Mouse (Mus musculus) limb, embryonic 10.5 days (tissue): ENCODE results near the gene Aprt. TPM values are rescaled to one million over a fixed set of nuclear protein-coding genes. Genes with fewer than 3 reads are reported as not detected.

ENCODE experiments used
- DNase-seq: peaks from one replicate; pipeline ENCODE4 v3.0.0-alpha.2; 2017; ENCODE audit warnings: low spot score
- H3K27ac ChIP-seq: fragments of 300-500 bp; sonication (generic); 2 replicates; pipeline ENCODE4 v1.5.1; 2016; ENCODE audit warnings: mild to moderate bottlenecking
- H3K27me3 ChIP-seq: fragments of 300-500 bp; sonication (generic); 2 replicates; pipeline ENCODE4 v1.6.1; 2016; ENCODE audit warnings: low read depth, mild to moderate bottlenecking; ENCODE audit not compliant: poor library complexity, severe bottlenecking
- H3K36me3 ChIP-seq: fragments of 300-500 bp; sonication (generic); 2 replicates; pipeline ENCODE4 v1.6.1; 2016; ENCODE audit warnings: mild to moderate bottlenecking, moderate library complexity
- H3K4me1 ChIP-seq: fragments of 300-500 bp; sonication (generic); 2 replicates; pipeline ENCODE4 v1.6.1; 2016
- H3K4me3 ChIP-seq: fragments of 300-500 bp; sonication (generic); 2 replicates; pipeline ENCODE4 v1.5.1; 2016; ENCODE audit warnings: mild to moderate bottlenecking, moderate library complexity
- H3K9me3 ChIP-seq: fragments of 300-500 bp; sonication (generic); replicated peaks from 2 replicates; pipeline ENCODE4 v1.6.1; 2016; ENCODE audit warnings: mild to moderate bottlenecking
- WGBS: fragments of 180-500 bp; shearing (Covaris S2); methylation state at CpG from one replicate; pipeline ENCODE4 v1.1.7; 2016; 5-methylcytosine and 5-hydroxymethylcytosine counted together
- polyA plus RNA-seq: library from polyadenylated mRNA; unstranded; fragments of >200 nt; fragmentation: Nextera tagmentation; extraction: Ambion mirVana; gene quantifications from 2 replicates; pipeline ENCODE4 v1.2.1, GENCODE M21; 2016

Gene Aprt
- polyA plus RNA-seq, 1 experiment from 2014 or later, result 285 TPM

DNA sequence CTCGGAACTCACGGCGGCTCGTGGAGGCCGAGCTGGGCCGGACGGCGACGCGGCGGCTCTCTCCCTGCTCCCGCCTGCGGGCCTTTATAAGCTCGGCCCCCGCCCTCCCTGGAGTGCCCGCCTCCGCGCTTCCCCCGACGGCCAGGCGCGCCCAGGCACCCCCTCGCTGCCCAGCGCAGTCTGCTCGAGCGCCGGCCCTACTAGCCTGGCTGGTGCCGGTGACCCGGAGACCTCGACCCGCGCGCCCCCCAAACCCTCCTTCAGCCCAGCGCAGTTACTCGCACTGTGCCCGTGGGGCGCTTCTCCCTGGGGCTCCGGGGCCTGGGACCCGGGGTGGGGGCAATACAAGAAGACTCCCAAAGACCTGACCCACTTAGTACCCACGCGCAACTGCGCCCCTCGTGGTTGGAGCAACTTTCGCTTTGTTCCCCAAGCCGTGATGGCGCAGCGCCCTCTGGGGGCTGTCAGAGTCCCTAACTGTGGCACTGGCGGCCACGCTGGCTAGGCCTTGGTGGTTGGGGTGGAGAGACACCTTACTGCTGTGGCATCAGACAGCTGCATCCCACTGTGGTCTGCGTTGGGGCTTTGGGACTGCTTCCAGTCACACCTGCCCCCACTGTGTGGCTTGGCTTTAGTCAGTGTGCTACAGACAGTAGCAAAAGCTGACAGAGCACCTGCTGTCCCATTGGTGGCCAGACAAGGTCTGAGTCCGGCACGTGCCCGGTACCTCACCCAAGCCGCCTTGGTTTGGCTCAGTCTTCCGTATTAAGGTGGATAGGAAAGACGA lies 25.3 kb downstream of the Aprt start, which contains the start of gene Piezo1:
Gene Piezo1, minus strand, starts transcription at position 65 of the 787 bp plus-strand sequence.
- peak within 1 kb of the TSS; percentile 96 for H3K27ac ChIP-seq
- 11% methylated on average over 56 of the region's 56 CpGs for WGBS
- peak within 1 kb of the TSS; percentile 79 for H3K4me3 ChIP-seq
- peaks cover 58% of the 10 kb centered on the region for H3K4me1 ChIP-seq
- peak; percentile 92 for DNase-seq
- H3K9me3 ChIP-seq, result no peaks in the 10 kb centered on the region
- peaks cover 6% of the 10 kb centered on the region; the same call in 1 of the 2 replicates for H3K36me3 ChIP-seq
- no peaks in the 10 kb centered on the region for H3K27me3 ChIP-seq

DNA sequence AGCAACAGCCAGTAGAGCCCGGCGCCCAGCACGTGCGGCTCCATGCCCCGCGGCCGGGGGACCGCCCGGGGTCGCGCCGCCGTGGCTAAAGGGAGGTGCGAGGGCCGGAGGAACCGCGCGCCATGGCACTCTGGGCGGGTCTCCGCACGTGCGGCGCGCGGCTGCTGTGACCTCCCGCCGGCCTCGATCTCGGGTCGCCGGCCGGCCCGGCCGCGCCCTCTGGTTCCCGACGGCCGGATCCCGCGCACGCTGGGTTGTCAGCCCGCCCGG lies 25.8 kb downstream of the Aprt start:
- Histone ChIP-seq H3K4me1 (peaks cover 59% of the 10 kb centered on the region), H3K4me3 (peak overlapping the region; percentile 79), H3K9me3 (no peaks in the 10 kb centered on the region), H3K27ac (peak overlapping the region; percentile 96), H3K27me3 (no peaks in the 10 kb centered on the region), H3K36me3 (peaks cover 10% of the 10 kb centered on the region; the same call in 1 of the 2 replicates)
- DNase-seq, result no peak
- under 1% methylated on average over 42 of the region's 43 CpGs for WGBS

DNA sequence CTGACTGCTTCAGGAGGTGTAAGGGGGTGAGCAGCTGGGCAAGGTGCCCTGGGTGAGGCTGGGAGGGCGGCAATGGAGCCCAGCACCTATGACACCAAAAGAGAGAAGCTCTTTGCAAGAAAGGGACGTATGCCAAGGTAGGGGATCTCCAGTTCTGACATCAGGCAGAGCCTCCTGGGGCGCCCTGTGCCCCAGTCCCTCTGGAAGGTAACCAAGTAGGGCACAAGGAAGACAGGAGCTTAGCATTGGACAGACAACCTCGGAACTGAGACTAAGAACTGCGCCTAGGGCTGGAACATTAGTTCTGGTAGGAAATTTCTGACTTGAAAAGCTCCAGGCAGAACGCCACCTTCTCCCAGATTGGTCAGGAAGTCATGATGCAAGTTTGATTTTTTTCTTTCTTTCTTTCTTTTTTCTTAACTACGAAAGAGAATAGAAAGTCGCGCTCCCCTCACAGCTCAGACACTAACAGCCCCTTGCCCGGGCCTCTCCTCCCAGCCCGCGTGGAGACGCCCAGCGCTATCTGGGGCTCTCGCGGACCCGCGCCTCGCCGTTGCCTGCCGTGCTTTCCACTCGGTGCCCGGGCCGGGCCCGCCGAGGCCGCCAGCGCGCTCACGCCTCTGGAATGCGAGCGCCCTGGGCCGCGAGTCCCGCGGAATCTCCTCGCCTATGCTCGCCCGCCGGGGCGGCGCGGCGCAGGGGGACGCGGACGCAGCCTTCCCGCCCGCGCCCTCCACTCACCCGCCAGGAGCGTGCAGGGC lies 26.3 kb downstream of the Aprt start:
- 3% methylated on average over 52 of the region's 52 CpGs for WGBS
- peaks cover 60% of the 10 kb centered on the region for H3K4me1 ChIP-seq
- no peaks in the 10 kb centered on the region for H3K9me3 ChIP-seq
- peaks cover 10% of the 10 kb centered on the region; the same call in 1 of the 2 replicates for H3K36me3 ChIP-seq
- no peaks in the 10 kb centered on the region for H3K27me3 ChIP-seq
- H3K27ac ChIP-seq, result peak overlapping the region; percentile 96
- peak; percentile 80 for DNase-seq
- peak overlapping the region; percentile 79 for H3K4me3 ChIP-seq

DNA sequence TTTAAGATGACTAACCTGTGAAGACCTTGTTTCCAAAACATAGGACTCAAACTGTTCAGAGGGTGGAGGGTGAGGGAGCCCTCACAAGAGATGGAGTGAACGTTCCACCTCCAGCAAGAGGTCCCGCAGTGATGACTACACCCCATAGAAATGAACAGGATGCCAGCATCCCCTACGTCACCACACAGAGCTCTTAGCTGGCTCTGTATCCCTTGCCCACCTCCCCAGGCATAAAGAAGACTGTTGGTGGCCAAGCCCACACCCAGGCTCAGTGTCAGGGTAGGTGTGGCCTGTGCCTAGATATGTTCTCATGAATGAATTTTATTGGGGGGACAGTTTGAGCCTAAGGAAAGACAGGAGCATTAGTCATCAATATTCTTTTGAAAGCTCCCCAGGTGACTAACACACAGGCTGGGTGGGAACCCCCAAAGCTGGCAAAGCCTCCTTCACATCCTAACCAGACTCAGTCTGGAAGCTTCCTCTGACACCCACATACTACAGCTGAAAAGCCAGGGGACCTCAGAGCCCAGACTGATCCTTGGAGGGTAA lies 27.7 kb downstream of the Aprt start:
- Histone ChIP-seq H3K9me3 (no peaks in the 10 kb centered on the region), H3K4me1 (peaks cover 60% of the 10 kb centered on the region), H3K27ac (no peak overlapping the region), H3K27me3 (no peaks in the 10 kb centered on the region), H3K36me3 (peaks cover 10% of the 10 kb centered on the region; the same call in 1 of the 2 replicates), H3K4me3 (no peak overlapping the region)
- 75% methylated on average over 3 of the region's 3 CpGs for WGBS
- no peak for DNase-seq

DNA sequence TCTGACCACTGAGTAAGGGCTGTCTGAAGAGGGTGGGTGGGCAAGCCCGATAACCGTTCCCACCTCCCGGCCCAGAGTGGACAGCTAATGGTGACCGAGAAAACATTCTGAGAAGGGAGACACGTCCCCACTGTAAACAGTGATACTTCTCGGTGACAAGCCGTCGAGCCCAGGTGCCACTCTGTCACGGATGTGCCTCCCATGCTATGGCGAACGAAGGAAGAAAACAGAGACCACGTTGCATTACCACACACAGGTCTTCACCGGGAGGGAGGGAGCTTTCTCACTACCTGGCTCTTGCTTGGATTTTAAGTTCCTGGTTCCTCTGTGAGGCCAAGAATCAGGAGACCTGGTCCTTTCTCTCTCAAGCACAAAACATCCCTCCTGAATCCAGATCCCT lies 28.4 kb downstream of the Aprt start:
- no peak for DNase-seq
- Histone ChIP-seq H3K27me3 (no peaks in the 10 kb centered on the region), H3K9me3 (no peaks in the 10 kb centered on the region), H3K27ac (peak overlapping the region; percentile 81; the same call in 1 of the 2 replicates), H3K4me1 (peaks cover 60% of the 10 kb centered on the region), H3K4me3 (peak overlapping the region; percentile 24; the same call in 1 of the 2 replicates), H3K36me3 (peaks cover 17% of the 10 kb centered on the region)
- 60% methylated on average over 13 of the region's 13 CpGs for WGBS

DNA sequence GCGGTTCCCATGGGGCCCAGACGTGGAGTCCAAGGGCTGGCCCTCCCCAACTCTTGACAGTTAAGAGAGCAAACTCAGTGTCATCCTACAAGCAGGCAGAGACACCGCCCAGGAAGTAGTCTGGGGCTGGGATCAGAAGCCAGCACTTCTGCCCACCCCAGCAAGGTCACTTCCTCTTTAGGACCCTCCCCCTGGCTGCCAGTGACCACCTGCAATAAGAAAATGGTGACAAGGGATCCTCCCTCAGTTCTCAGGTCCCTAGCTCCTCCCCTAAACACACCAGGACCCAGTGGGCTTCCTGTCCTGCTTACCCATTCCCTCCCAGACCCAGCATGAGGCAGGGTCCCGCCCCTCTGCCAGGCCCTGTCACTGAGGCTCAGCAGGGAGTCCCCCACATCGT lies 28.9 kb downstream of the Aprt start:
- Histone ChIP-seq H3K4me1 (peaks cover 60% of the 10 kb centered on the region), H3K4me3 (peak overlapping the region; percentile 24), H3K27me3 (no peaks in the 10 kb centered on the region), H3K9me3 (no peaks in the 10 kb centered on the region), H3K27ac (peak overlapping the region; percentile 81), H3K36me3 (peaks cover 20% of the 10 kb centered on the region)
- no peak for DNase-seq
- WGBS, result 24% methylated on average over 5 of the region's 5 CpGs

DNA sequence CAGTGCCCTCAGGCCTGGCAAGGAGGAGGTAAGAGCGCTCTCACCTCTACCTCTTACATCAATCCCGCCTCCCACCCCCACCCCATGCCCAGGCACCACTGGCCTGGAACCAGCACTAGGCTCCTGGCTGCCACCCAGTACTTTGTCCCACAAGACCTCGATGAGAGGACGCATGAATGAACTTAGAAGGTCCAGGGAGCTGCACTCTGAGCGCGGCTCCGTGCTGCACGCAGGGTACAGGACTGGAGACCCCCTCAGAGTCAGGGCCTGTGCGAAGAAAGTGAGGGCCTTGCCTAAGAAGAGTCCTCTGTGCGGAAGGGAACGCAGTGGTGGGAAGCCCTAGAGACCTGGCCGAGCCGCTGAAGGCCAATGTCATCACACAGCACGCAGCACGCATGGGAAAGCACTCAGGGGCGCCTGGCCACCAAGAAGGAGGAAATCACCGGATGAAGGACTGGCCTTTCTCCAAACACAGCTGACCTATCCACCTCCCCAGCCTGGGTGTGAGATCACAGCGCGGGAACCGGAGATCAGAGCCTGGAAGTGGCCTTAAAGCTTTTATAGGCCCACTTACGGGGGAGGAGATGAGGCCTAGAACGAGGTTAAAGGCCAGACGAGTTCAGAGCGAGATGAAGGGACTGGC lies 29.8 kb downstream of the Aprt start:
- Histone ChIP-seq H3K27me3 (no peaks in the 10 kb centered on the region), H3K27ac (peak overlapping the region; percentile 81), H3K36me3 (peaks cover 20% of the 10 kb centered on the region), H3K4me3 (peak overlapping the region; percentile 24), H3K4me1 (peaks cover 62% of the 10 kb centered on the region), H3K9me3 (no peaks in the 10 kb centered on the region)
- 60% methylated on average over 24 of the region's 24 CpGs for WGBS
- DNase-seq, result no peak

DNA sequence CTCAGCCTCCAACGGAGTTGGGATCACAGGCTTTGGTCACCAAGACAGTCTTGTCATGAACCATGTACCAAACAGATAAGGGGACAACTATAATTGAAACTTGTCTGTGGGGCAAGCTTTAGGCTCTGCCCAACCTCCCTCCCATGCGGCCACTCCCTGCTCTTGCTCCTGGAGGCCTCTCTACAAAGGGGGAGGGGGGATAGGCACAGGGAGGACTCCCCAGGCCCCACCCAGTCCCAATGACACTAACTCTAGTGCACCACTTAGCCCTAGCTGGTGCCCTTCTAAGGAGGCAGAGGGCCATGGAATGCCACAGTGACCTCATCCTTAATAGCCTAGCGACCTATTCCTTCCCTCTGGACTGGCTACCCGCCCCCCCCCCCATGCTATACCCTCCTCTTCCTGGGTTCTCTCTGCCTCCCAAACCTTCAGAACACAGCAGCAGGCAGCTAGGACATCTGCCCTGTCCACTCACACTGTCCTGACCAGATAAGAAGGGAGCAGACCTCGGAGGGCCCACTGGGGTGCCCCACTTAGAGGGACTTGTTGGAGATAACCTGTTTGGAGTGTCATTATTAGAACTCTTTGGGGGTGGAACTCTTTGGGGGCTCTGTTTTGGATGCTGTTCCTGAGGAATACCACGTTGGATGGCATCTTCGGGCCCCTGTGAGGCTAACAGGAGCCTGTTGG lies 30.5 kb downstream of the Aprt start:
- Histone ChIP-seq H3K36me3 (peaks cover 20% of the 10 kb centered on the region), H3K27ac (peak overlapping the region; percentile 81), H3K9me3 (no peaks in the 10 kb centered on the region), H3K4me3 (no peak overlapping the region), H3K4me1 (peaks cover 56% of the 10 kb centered on the region), H3K27me3 (no peaks in the 10 kb centered on the region)
- DNase-seq, result no peak
- 82% methylated on average over 6 of the region's 7 CpGs for WGBS

DNA sequence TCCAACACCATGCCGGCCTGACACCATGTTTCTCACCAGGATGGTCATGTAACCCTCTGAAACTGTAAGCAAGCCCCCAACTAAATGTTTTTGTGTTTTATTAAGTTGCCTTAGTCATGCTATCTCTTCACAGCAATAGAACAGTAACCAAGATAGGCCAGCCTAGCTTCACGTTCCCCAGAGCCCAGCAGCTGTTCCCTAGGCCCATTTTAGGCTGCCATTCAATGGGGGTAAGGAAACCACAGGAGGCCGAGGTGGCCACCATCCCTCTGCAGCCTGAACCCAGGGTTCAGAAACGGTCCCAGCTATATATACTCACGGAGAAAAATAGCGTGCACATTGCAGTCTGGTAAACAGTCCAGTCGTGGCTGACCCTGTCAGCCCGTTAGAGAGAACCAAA lies 32.6 kb downstream of the Aprt start:
- Histone ChIP-seq H3K4me1 (peaks cover 35% of the 10 kb centered on the region), H3K9me3 (no peaks in the 10 kb centered on the region), H3K27me3 (no peaks in the 10 kb centered on the region), H3K27ac (no peak overlapping the region), H3K4me3 (no peak overlapping the region), H3K36me3 (peaks cover 24% of the 10 kb centered on the region)
- no peak for DNase-seq
- 92% methylated on average over 8 of the region's 8 CpGs for WGBS

DNA sequence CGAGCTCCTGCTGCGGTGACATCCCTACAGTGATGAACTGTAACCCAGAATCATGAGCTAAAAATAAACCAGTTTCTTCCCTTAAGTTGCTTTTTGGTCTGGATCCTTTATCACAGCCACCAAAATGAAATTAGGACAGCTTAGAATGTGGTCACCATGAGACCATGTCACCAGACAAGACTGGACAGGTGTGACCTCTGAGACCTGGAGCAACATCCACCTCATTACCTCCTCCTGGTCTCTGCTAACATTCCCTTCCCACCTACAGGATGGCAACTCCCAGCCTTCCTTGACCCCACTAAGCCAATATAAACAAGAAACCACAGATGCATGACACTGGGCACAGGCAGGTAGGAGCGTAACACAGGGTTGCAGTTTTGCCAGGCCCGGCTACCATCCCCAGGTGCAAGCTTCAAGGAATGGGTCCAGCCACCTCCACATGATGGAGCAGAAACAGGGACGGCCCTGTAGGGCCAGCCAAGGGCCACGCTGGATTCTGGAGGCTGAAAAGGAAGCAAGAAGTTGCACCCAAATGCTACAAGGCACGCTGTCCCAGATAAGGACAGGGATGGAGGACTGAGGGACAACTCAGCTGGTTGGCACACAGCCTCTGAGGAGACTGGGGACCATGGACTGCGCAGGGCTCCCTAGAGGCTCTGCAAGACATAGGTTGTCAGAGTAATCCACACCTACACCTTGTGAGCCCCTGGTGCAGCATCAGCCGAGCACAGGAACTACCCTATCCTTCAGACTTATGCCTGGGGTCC lies 38.2 kb downstream of the Aprt start:
- peaks cover 15% of the 10 kb centered on the region for H3K36me3 ChIP-seq
- H3K4me3 ChIP-seq, result no peak overlapping the region
- WGBS, result 96% methylated on average over 9 of the region's 9 CpGs
- H3K9me3 ChIP-seq, result no peaks in the 10 kb centered on the region
- no peak for DNase-seq
- H3K27me3 ChIP-seq, result no peaks in the 10 kb centered on the region
- no peak overlapping the region for H3K27ac ChIP-seq
- H3K4me1 ChIP-seq, result peaks cover 25% of the 10 kb centered on the region

DNA sequence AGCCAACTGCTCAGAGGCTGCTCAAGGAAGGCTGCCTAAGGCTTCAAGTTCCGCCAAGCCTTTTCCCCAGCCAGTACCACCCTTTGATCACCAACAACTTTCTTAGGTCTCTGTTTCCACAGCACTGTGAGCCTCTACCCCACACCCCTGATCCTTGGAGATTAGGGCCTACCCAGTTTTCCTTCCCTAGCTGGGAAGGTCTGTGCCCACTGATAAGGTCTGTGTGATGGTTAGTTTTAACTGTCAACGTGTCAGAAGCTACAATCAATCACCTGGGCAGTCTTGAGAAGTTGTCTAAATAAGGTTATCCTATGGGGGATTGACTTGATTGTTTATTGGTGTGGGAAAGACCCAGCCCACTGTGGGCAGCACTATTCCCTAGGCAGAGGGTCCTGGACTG lies 38.9 kb downstream of the Aprt start:
- Histone ChIP-seq H3K27me3 (no peaks in the 10 kb centered on the region), H3K27ac (0 out of 2 replicates have a peak overlapping the region, but pooled peaks have one; percentile 47), H3K4me3 (no peak overlapping the region), H3K36me3 (peaks cover 10% of the 10 kb centered on the region), H3K4me1 (peaks cover 31% of the 10 kb centered on the region), H3K9me3 (no peaks in the 10 kb centered on the region)
- 85% methylated on average over 2 of the region's 2 CpGs for WGBS
- no peak for DNase-seq

DNA sequence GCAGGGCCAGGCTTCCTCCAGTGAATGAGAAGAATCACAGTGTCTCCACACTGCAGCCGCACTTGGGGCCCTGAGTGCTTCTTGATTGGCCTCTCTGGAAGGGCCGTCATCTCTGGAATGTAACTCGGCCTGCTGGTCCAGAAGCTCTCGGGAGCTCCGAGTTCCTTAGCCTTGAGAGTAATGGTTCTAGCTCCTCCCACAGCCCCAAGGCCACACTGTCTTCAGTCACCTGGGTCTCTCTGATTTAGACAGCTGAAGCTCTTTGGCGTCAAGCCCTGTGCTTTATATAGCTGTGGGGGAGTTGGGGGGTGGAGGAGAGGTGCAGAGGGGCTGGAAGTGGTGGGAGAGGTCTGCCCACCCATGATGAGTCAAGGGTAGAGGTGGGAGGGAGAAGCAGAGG lies 39.7 kb downstream of the Aprt start:
- peak overlapping the region; percentile 47 for H3K27ac ChIP-seq
- DNase-seq, result no peak
- peaks cover 37% of the 10 kb centered on the region for H3K4me1 ChIP-seq
- WGBS, result 36% methylated on average over 6 of the region's 6 CpGs
- no peaks in the 10 kb centered on the region for H3K27me3 ChIP-seq
- no peak overlapping the region for H3K4me3 ChIP-seq
- no peaks in the 10 kb centered on the region for H3K9me3 ChIP-seq
- peaks cover 10% of the 10 kb centered on the region for H3K36me3 ChIP-seq
